Mouse (Mus musculus) intestine, embryonic 16.5 days (tissue): Measurements from ENCODE around the gene Ccdc73. TPM values are rescaled to one million over a fixed set of nuclear protein-coding genes. Genes with fewer than 3 reads are reported as not detected.

ENCODE experiments used
- ATAC-seq: fragments of 200-750 bp; cut with Nextera tagmentation; 2 replicates; pipeline ENCODE4 v1.8.0; 2017; ENCODE audit warnings: moderate TSS enrichment, moderate library complexity
- H3K27ac ChIP-seq: fragments of 300-500 bp; sonication (generic); 2 replicates; pipeline ENCODE4 v1.5.1; 2014; ENCODE audit warnings: mild to moderate bottlenecking, low read length
- H3K27me3 ChIP-seq: fragments of 300-500 bp; sonication (generic); replicated peaks from 2 replicates; pipeline ENCODE4 v1.6.1; 2014; ENCODE audit warnings: low read length, control low read depth, mixed read lengths; ENCODE audit not compliant: control insufficient read depth, insufficient read depth
- H3K36me3 ChIP-seq: fragments of 300-500 bp; sonication (generic); 2 replicates; pipeline ENCODE4 v1.6.1; 2014; ENCODE audit warnings: low read length, control low read depth; ENCODE audit not compliant: control insufficient read depth, insufficient read depth
- H3K4me1 ChIP-seq: fragments of 300-500 bp; sonication (generic); 2 replicates; pipeline ENCODE4 v1.6.1; 2014; ENCODE audit warnings: low read length, control low read depth, mixed read lengths; ENCODE audit not compliant: control insufficient read depth, insufficient read depth
- H3K4me2 ChIP-seq: fragments of 300-500 bp; sonication (generic); 2 replicates; pipeline ENCODE4 v1.6.1; 2014; ENCODE audit warnings: low read depth, low read length, control low read depth
- H3K4me3 ChIP-seq: fragments of 300-500 bp; sonication (generic); 2 replicates; pipeline ENCODE4 v1.5.1; 2014; ENCODE audit warnings: mild to moderate bottlenecking, low read length
- H3K9ac ChIP-seq: fragments of 300-500 bp; sonication (generic); 2 replicates; pipeline ENCODE4 v1.6.1; 2014; ENCODE audit warnings: low read depth, low read length
- H3K9me3 ChIP-seq: fragments of 300-500 bp; sonication (generic); 2 replicates; pipeline ENCODE4 v1.6.1; 2016; ENCODE audit warnings: low read length, control low read depth; ENCODE audit not compliant: control insufficient read depth
- WGBS: fragments of 180-500 bp; shearing (Covaris S2); extraction: QIAGEN DNeasy Blood & Tissue Kit; methylation state at CpG from one replicate; pipeline ENCODE4 v1.1.7; 2014; 5-methylcytosine and 5-hydroxymethylcytosine counted together
- polyA plus RNA-seq: library from polyadenylated mRNA; unstranded; fragments of >200 nt; fragmentation: Nextera tagmentation; extraction: Ambion mirVana; gene quantifications from 2 replicates; pipeline ENCODE4 v1.2.1, GENCODE M21; 2015

Ccdc73 gene
- polyA plus RNA-seq, 1 experiment from 2014 or later = 6.0 TPM

DNA sequence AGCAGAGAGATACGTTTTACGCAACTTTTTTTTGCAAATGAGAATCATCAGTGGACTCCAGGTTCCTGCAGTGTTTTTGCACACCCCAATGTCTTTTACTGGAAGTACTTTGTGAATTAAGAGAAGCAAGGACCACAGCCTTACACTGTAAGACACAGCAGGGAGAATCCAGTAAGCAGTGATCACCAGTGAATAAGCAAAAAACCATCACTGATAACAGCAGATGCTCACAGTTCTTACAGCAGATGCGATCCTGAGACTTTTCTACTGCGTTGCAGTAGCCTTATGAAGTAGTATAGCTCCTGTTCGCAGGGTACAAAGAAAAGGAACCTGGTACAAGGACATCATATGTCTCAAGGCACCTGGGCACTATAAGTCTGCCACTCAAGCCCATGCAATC is 162.9 kb downstream of the Ccdc73 start:
- no peak for ATAC-seq
- 86% methylated on average over 5 of the region's 5 CpGs for WGBS

GRCm38 (mm10) chr2:105034084-105034483 is 166.5 kb downstream of the Ccdc73 start:
- ATAC-seq = no peak
- 83% methylated on average over 3 of the region's 3 CpGs for WGBS
- no peak overlapping the region for H3K4me2 ChIP-seq

More for the DNA sequence above, 162.9 kb downstream of the Ccdc73 start:
- Histone ChIP-seq H3K9me3 (no peaks in the 10 kb centered on the region), H3K27me3 (no peaks in the 10 kb centered on the region), H3K4me1 (no peaks in the 10 kb centered on the region), H3K9ac (no peak overlapping the region), H3K27ac (no peak overlapping the region), H3K4me3 (no peak overlapping the region), H3K4me2 (no peak overlapping the region), H3K36me3 (no peaks in the 10 kb centered on the region)

DNA sequence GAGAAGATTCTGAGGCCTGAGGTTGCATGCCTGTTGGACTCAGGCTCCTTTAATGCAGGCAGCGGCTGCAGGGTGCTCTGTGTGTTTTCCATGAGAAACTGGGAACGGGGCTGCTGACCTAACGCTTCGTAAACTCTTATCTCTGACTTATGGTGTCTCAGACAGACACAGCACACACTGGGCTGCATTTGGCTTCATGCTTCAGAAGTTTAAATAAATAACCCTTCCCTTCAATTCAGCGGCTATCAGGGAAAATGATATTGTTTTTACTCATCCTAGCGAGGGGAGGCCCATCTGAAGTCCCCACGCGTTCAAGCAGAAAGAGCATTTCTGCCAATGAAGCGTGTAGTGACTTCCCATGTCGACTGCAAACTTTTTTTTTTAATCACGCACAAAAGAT is 168.4 kb downstream of the Ccdc73 start:
- no peaks in the 10 kb centered on the region for H3K9me3 ChIP-seq
- H3K27me3 ChIP-seq = 0 out of 2 replicates have a peak, but pooled peaks cover 2% of the 10 kb centered on the region
- ATAC-seq = no peak
- 49% methylated on average over 11 of the region's 11 CpGs for WGBS
- H3K27ac ChIP-seq = no peak overlapping the region
- no peak overlapping the region for H3K4me2 ChIP-seq
- H3K9ac ChIP-seq = no peak overlapping the region
- no peak overlapping the region for H3K4me3 ChIP-seq
- no peaks in the 10 kb centered on the region for H3K4me1 ChIP-seq
- no peaks in the 10 kb centered on the region for H3K36me3 ChIP-seq

More at GRCm38 (mm10) chr2:105034084-105034483, 166.5 kb downstream of the Ccdc73 start:
- no peaks in the 10 kb centered on the region for H3K4me1 ChIP-seq
- H3K27me3 ChIP-seq = 0 out of 2 replicates have a peak, but pooled peaks cover 2% of the 10 kb centered on the region
- no peak overlapping the region for H3K4me3 ChIP-seq
- no peaks in the 10 kb centered on the region for H3K36me3 ChIP-seq
- H3K9ac ChIP-seq = no peak overlapping the region
- H3K9me3 ChIP-seq = no peaks in the 10 kb centered on the region
- no peak overlapping the region for H3K27ac ChIP-seq

GRCm38 (mm10) chr2:105036401-105037070 is 168.9 kb downstream of the Ccdc73 start:
- H3K36me3 ChIP-seq = no peaks in the 10 kb centered on the region
- no peak overlapping the region for H3K9ac ChIP-seq
- no peaks in the 10 kb centered on the region for H3K9me3 ChIP-seq
- 0 out of 2 replicates have a peak, but pooled peaks cover 2% of the 10 kb centered on the region for H3K27me3 ChIP-seq
- no peak overlapping the region for H3K4me3 ChIP-seq
- no peak for ATAC-seq
- no peaks in the 10 kb centered on the region for H3K4me1 ChIP-seq
- H3K27ac ChIP-seq = no peak overlapping the region
- 74% methylated on average over 11 of the region's 11 CpGs for WGBS
- no peak overlapping the region for H3K4me2 ChIP-seq

- no peak for ATAC-seq
- WGBS = 81% methylated on average over 7 of the region's 7 CpGs
- Histone ChIP-seq H3K36me3 (no peaks in the 10 kb centered on the region), H3K27ac (no peak overlapping the region), H3K4me1 (no peaks in the 10 kb centered on the region), H3K4me3 (no peak overlapping the region), H3K4me2 (no peak overlapping the region), H3K9me3 (no peaks in the 10 kb centered on the region), H3K9ac (no peak overlapping the region), H3K27me3 (0 out of 2 replicates have a peak, but pooled peaks cover 2% of the 10 kb centered on the region)
Measured at GRCm38 (mm10) chr2:105037956-105038569, 170.5 kb downstream of the Ccdc73 start.

- Histone ChIP-seq H3K27ac (no peak overlapping the region), H3K36me3 (no peaks in the 10 kb centered on the region), H3K4me3 (no peak overlapping the region), H3K4me1 (no peaks in the 10 kb centered on the region), H3K27me3 (0 out of 2 replicates have a peak, but pooled peaks cover 2% of the 10 kb centered on the region), H3K9ac (no peak overlapping the region), H3K9me3 (no peaks in the 10 kb centered on the region), H3K4me2 (no peak overlapping the region)
- no peak for ATAC-seq
- WGBS = 89% methylated on average over 5 of the region's 5 CpGs
Measured at GRCm38 (mm10) chr2:105038879-105039278, 171.3 kb downstream of the Ccdc73 start.

DNA sequence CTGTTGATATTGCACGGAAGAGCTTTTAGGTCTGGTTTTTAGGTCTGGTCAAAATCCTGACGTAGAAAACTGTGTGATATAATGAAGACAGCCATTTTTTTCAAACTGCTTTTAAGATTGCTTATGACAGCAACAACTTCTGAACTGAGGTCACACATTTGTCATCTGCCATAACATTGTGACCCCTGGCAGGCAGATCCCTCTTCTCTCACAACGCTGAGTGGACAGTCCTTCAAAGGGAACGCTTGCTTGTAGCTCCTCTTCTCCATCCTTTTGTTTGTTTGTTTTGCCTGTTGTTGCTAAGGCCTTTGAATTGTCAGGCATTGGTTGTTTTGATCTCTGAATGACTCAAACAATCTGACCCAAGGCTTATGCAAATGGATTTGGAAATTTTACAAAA is 173.3 kb downstream of the Ccdc73 start:
- Histone ChIP-seq H3K4me3 (no peak overlapping the region), H3K4me2 (no peak overlapping the region), H3K27me3 (0 out of 2 replicates have a peak, but pooled peaks cover 2% of the 10 kb centered on the region), H3K36me3 (no peaks in the 10 kb centered on the region), H3K27ac (no peak overlapping the region), H3K4me1 (no peaks in the 10 kb centered on the region), H3K9me3 (no peaks in the 10 kb centered on the region), H3K9ac (no peak overlapping the region)
- 71% methylated on average over 4 of the region's 4 CpGs for WGBS
- no peak for ATAC-seq

- Histone ChIP-seq H3K27ac (no peak overlapping the region), H3K4me2 (no peak overlapping the region), H3K27me3 (0 out of 2 replicates have a peak, but pooled peaks cover 2% of the 10 kb centered on the region), H3K4me3 (no peak overlapping the region), H3K9ac (no peak overlapping the region), H3K36me3 (no peaks in the 10 kb centered on the region), H3K4me1 (no peaks in the 10 kb centered on the region), H3K9me3 (no peaks in the 10 kb centered on the region)
- no peak for ATAC-seq
- 63% methylated on average over 4 of the region's 4 CpGs for WGBS
Measured at GRCm38 (mm10) chr2:105043152-105043551, 175.5 kb downstream of the Ccdc73 start.

DNA sequence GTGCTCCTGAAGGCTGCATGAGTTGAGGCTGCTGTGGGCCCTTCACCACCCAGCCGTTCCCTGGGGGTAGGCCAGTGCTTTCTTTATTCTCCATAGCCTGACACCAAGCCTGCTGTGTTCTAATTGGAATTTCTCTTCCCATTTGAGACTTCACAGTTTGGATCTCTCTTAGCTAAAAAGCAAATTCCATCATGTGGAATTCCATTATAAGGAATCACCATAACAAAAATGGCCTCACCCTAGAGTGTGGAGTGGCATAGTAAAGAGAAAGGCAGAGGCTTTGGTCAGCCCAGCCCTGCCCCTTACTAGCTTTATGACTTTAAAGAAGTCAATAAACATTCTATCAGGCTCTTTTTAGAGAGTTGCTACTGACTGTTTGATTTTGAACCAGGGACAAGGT is 180.7 kb downstream of the Ccdc73 start:
- Histone ChIP-seq H3K4me2 (no peak overlapping the region), H3K9me3 (no peaks in the 10 kb centered on the region), H3K27ac (no peak overlapping the region), H3K4me3 (no peak overlapping the region), H3K9ac (no peak overlapping the region), H3K4me1 (no peaks in the 10 kb centered on the region), H3K27me3 (no peaks in the 10 kb centered on the region), H3K36me3 (no peaks in the 10 kb centered on the region)
- ATAC-seq = no peak
- WGBS = 48% methylated on average over 1 of the region's 1 CpGs
